Mouse (Mus musculus): ENCODE measurements around the gene Dazap1.

Gene Dazap1

GRCm38 (mm10) chr10:80297526-80298133 is 36.3 kb downstream of the Dazap1 start:
- DNase-seq (ENCODE audit: low read depth, low spot score), result no peak

- peak; percentile 67 for DNase-seq (ENCODE audit: low read depth, low spot score)
Observed at GRCm38 (mm10) chr10:80298571-80299281, 37.4 kb downstream of the Dazap1 start.

- no peak for DNase-seq (ENCODE audit: low read depth, low spot score)
Observed at GRCm38 (mm10) chr10:80299301-80299700, 38.0 kb downstream of the Dazap1 start.

- no peak for DNase-seq (ENCODE audit: low read depth, low spot score)
Observed at GRCm38 (mm10) chr10:80299824-80300223, 38.5 kb downstream of the Dazap1 start.

- DNase-seq (ENCODE audit: low read depth, low spot score), result no peak
Observed at GRCm38 (mm10) chr10:80300672-80301181, 39.4 kb downstream of the Dazap1 start.

- no peak for DNase-seq (ENCODE audit: low read depth, low spot score)
Observed at GRCm38 (mm10) chr10:80301256-80302081, 40.2 kb downstream of the Dazap1 start.

GRCm38 (mm10) chr10:80302082-80302355 is 40.7 kb downstream of the Dazap1 start:
- no peak for DNase-seq (ENCODE audit: low read depth, low spot score)

GRCm38 (mm10) chr10:80302471-80302881 is 41.2 kb downstream of the Dazap1 start:
- no peak for DNase-seq (ENCODE audit: low read depth, low spot score)

GRCm38 (mm10) chr10:80304458-80304857 is 43.2 kb downstream of the Dazap1 start:
- no peak for DNase-seq (ENCODE audit: low read depth, low spot score)

- DNase-seq (ENCODE audit: low read depth, low spot score), result no peak
Observed at GRCm38 (mm10) chr10:80304862-80305261, 43.6 kb downstream of the Dazap1 start.

- DNase-seq (ENCODE audit: low read depth, low spot score), result no peak
Observed at GRCm38 (mm10) chr10:80311560-80311959, 50.3 kb downstream of the Dazap1 start.

- DNase-seq (ENCODE audit: low read depth, low spot score), result no peak
Observed at GRCm38 (mm10) chr10:80312586-80313504, 51.6 kb downstream of the Dazap1 start.

GRCm38 (mm10) chr10:80313627-80314201 is 52.4 kb downstream of the Dazap1 start:
- DNase-seq (ENCODE audit: low read depth, low spot score), result no peak

GRCm38 (mm10) chr10:80314494-80315001 is 53.3 kb downstream of the Dazap1 start:
- DNase-seq (ENCODE audit: low read depth, low spot score), result no peak

- DNase-seq (ENCODE audit: low read depth, low spot score), result no peak
Observed at GRCm38 (mm10) chr10:80315315-80315714, 54.0 kb downstream of the Dazap1 start.

GRCm38 (mm10) chr10:80316359-80316781 is 55.1 kb downstream of the Dazap1 start:
- DNase-seq (ENCODE audit: low read depth, low spot score), result no peak

GRCm38 (mm10) chr10:80317011-80317410 is 55.7 kb downstream of the Dazap1 start:
- no peak for DNase-seq (ENCODE audit: low read depth, low spot score)

- DNase-seq (ENCODE audit: low read depth, low spot score), result peak; percentile 81
Observed at GRCm38 (mm10) chr10:80320340-80320760, 59.1 kb downstream of the Dazap1 start, which contains the start of gene 2310011J03Rik. Gene 2310011J03Rik, minus strand, starts transcription at chr10:80320537.

GRCm38 (mm10) chr10:80321014-80321669 is 59.9 kb downstream of the Dazap1 start:
- no peak for DNase-seq (ENCODE audit: low read depth, low spot score)

All from embryo, embryonic 11.5 days (tissue).